Mouse (Mus musculus) kidney, postnatal 14 days (tissue): Measurements from ENCODE around the gene Il2.

Experiments
- DNase-seq: peaks from one replicate; pipeline ENCODE4 v3.0.0; 2022; ENCODE audit warnings: mixed read lengths

Gene Il2

GRCm38 (mm10) chr3:37125655-37126054 lies at the start of gene Il2:
TSS of gene Il2 (minus strand) at chr3:37125959.
- DNase-seq = no peak

- no peak for DNase-seq
These were observed 49.2 kb upstream of the Il2 start for GRCm38 (mm10) chr3:37174711-37175572.

- no peak for DNase-seq
These were observed 47.5 kb upstream of the Il2 start for GRCm38 (mm10) chr3:37173285-37173684.

GRCm38 (mm10) chr3:37169283-37169682 lies 43.5 kb upstream of the Il2 start:
- no peak for DNase-seq

- DNase-seq = no peak
These were observed 35.3 kb upstream of the Il2 start for GRCm38 (mm10) chr3:37161096-37161495.

GRCm38 (mm10) chr3:37158246-37158645 lies 32.5 kb upstream of the Il2 start:
- DNase-seq = no peak

- no peak for DNase-seq
These were observed 31.3 kb upstream of the Il2 start for GRCm38 (mm10) chr3:37157082-37157481.

- no peak for DNase-seq
These were observed 28.6 kb upstream of the Il2 start for GRCm38 (mm10) chr3:37154396-37154795.

GRCm38 (mm10) chr3:37153004-37153403 lies 27.2 kb upstream of the Il2 start:
- DNase-seq = no peak

GRCm38 (mm10) chr3:37152274-37152673 lies 26.5 kb upstream of the Il2 start:
- DNase-seq = no peak

GRCm38 (mm10) chr3:37146810-37147209 lies 21.1 kb upstream of the Il2 start:
- no peak for DNase-seq

GRCm38 (mm10) chr3:37146406-37146805 lies 20.6 kb upstream of the Il2 start:
- peak; percentile 63 for DNase-seq

GRCm38 (mm10) chr3:37144979-37145378 lies 19.2 kb upstream of the Il2 start:
- no peak for DNase-seq

GRCm38 (mm10) chr3:37141827-37142226 lies 16.1 kb upstream of the Il2 start:
- no peak for DNase-seq

- DNase-seq = no peak
These were observed 14.6 kb upstream of the Il2 start for GRCm38 (mm10) chr3:37140168-37140906.

GRCm38 (mm10) chr3:37139192-37139591 lies 13.4 kb upstream of the Il2 start:
- DNase-seq = no peak

- DNase-seq = no peak
These were observed 11.5 kb upstream of the Il2 start for GRCm38 (mm10) chr3:37137231-37137630.

GRCm38 (mm10) chr3:37129063-37129462 lies 3.3 kb upstream of the Il2 start:
- DNase-seq = no peak

GRCm38 (mm10) chr3:37128269-37128668 lies 2.5 kb upstream of the Il2 start:
- no peak for DNase-seq

- no peak for DNase-seq
These were observed 403 bp upstream of the Il2 start for GRCm38 (mm10) chr3:37126162-37126561.

- DNase-seq = no peak
These were observed 35.0 kb downstream of the Il2 start for GRCm38 (mm10) chr3:37090721-37091120.

GRCm38 (mm10) chr3:37084860-37085259 lies 40.9 kb downstream of the Il2 start:
- no peak for DNase-seq

GRCm38 (mm10) chr3:37073211-37073610 lies 52.5 kb downstream of the Il2 start:
- peak; percentile 78 for DNase-seq
